Mouse (Mus musculus): ENCODE measurements around the gene Cdh1. TPM values are rescaled to one million over a fixed set of nuclear protein-coding genes. Genes with fewer than 3 reads are reported as not detected.

The Cdh1 gene
- polyA plus RNA-seq, 1 experiment from 2014 or later: 4.1 TPM

GRCm38 (mm10) chr8:106646153-106646552 is 43.0 kb downstream of the Cdh1 start:
- no peaks in the 10 kb centered on the region for H3K36me3 ChIP-seq
- H3K4me2 ChIP-seq: no peak overlapping the region
- no peak for ATAC-seq (ENCODE audit: low read depth)

GRCm38 (mm10) chr8:106646731-106647130 is 43.6 kb downstream of the Cdh1 start:
- no peak for ATAC-seq (ENCODE audit: low read depth)
- no peaks in the 10 kb centered on the region for H3K27me3 ChIP-seq
- no peaks in the 10 kb centered on the region for H3K4me1 ChIP-seq (replicated peaks)
- H3K9me3 ChIP-seq: no peaks in the 10 kb centered on the region
- no peak overlapping the region for H3K27ac ChIP-seq (replicated peaks)
- no peak overlapping the region for H3K9ac ChIP-seq
- no peak overlapping the region for H3K4me2 ChIP-seq
- 85% methylated on average over 5 of the region's 5 CpGs for WGBS
- H3K4me3 ChIP-seq: no peak overlapping the region
- H3K36me3 ChIP-seq: no peaks in the 10 kb centered on the region

More at GRCm38 (mm10) chr8:106646153-106646552, 43.0 kb downstream of the Cdh1 start:
- H3K27me3 ChIP-seq: no peaks in the 10 kb centered on the region
- H3K27ac ChIP-seq (replicated peaks): no peak overlapping the region
- H3K9me3 ChIP-seq: no peaks in the 10 kb centered on the region
- H3K4me1 ChIP-seq (replicated peaks): no peaks in the 10 kb centered on the region
- no peak overlapping the region for H3K4me3 ChIP-seq
- H3K9ac ChIP-seq: no peak overlapping the region
- WGBS: 95% methylated on average over 2 of the region's 2 CpGs

DNA sequence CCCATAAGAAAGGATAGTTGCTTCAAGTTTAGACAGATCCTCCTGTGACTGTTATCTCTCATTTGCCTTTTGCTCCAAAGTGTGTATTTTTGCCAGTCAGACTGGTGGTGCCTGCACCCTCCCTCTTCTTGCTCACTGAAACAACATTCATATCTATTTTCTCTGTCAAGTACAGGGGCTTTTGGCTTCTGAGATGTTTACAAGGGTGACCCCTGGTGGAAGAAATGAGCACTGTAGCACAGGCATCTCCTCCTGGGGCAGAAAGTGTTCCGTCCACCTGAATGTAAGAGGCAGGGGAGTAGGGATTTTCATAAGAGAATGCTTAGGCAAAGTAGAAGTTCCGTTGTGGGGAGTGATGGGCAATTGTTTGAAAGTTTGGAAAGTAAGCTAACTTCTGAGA is 44.2 kb downstream of the Cdh1 start:
- H3K27me3 ChIP-seq: no peaks in the 10 kb centered on the region
- no peak overlapping the region for H3K27ac ChIP-seq (replicated peaks)
- H3K9ac ChIP-seq: no peak overlapping the region
- H3K9me3 ChIP-seq: no peaks in the 10 kb centered on the region
- H3K4me3 ChIP-seq: no peak overlapping the region
- ATAC-seq (ENCODE audit: low read depth): no peak
- WGBS: 48% methylated on average over 2 of the region's 2 CpGs
- H3K4me2 ChIP-seq: no peak overlapping the region
- H3K36me3 ChIP-seq: no peaks in the 10 kb centered on the region
- no peaks in the 10 kb centered on the region for H3K4me1 ChIP-seq (replicated peaks)

DNA sequence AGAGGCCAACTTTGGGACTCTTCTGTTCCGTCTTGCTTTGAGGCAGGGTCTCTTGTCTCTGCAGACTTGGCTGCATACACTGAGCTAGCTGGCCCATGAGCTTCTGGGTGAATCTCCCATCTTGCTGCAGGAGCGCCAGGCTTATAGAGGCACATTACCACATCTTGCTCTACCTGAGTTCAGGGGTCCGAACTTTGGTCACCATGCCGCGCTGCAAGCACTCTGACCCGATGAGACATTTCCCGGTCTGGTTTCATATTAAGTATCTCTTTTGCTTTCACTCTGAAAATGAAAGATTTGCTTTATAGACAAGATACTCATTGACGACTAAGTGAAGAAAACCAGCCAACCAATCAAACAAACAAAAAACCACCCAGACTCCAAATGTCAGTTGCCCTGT is 45.3 kb downstream of the Cdh1 start:
- Histone ChIP-seq H3K9ac (no peak overlapping the region), H3K4me2 (no peak overlapping the region), H3K27ac (replicated peaks) (no peak overlapping the region), H3K4me1 (replicated peaks) (no peaks in the 10 kb centered on the region), H3K4me3 (no peak overlapping the region), H3K9me3 (no peaks in the 10 kb centered on the region), H3K36me3 (no peaks in the 10 kb centered on the region), H3K27me3 (no peaks in the 10 kb centered on the region)
- ATAC-seq (ENCODE audit: low read depth): no peak
- 92% methylated on average over 8 of the region's 8 CpGs for WGBS

- Histone ChIP-seq H3K9ac (no peak overlapping the region), H3K36me3 (no peaks in the 10 kb centered on the region), H3K9me3 (no peaks in the 10 kb centered on the region), H3K4me1 (replicated peaks) (no peaks in the 10 kb centered on the region), H3K27me3 (no peaks in the 10 kb centered on the region), H3K27ac (replicated peaks) (no peak overlapping the region), H3K4me2 (no peak overlapping the region), H3K4me3 (no peak overlapping the region)
- no peak for ATAC-seq (ENCODE audit: low read depth)
- 84% methylated on average over 3 of the region's 3 CpGs for WGBS
Measured at GRCm38 (mm10) chr8:106651994-106652393, 48.8 kb downstream of the Cdh1 start.

GRCm38 (mm10) chr8:106656046-106656445 is 52.9 kb downstream of the Cdh1 start:
- Histone ChIP-seq H3K36me3 (no peaks in the 10 kb centered on the region), H3K4me1 (replicated peaks) (no peaks in the 10 kb centered on the region), H3K9ac (no peak overlapping the region), H3K27me3 (no peaks in the 10 kb centered on the region), H3K27ac (replicated peaks) (no peak overlapping the region), H3K9me3 (no peaks in the 10 kb centered on the region), H3K4me3 (no peak overlapping the region), H3K4me2 (no peak overlapping the region)
- no peak for ATAC-seq (ENCODE audit: low read depth)

GRCm38 (mm10) chr8:106672786-106673185 is 69.6 kb downstream of the Cdh1 start:
- Histone ChIP-seq H3K9ac (no peak overlapping the region), H3K4me1 (replicated peaks) (0 out of 2 replicates have a peak, but pooled peaks cover 6% of the 10 kb centered on the region), H3K27me3 (no peaks in the 10 kb centered on the region), H3K27ac (replicated peaks) (no peak overlapping the region), H3K9me3 (no peaks in the 10 kb centered on the region), H3K36me3 (no peaks in the 10 kb centered on the region), H3K4me3 (no peak overlapping the region), H3K4me2 (no peak overlapping the region)
- 56% methylated on average over 2 of the region's 2 CpGs for WGBS
- ATAC-seq (ENCODE audit: low read depth): no peak

- ATAC-seq (ENCODE audit: low read depth): no peak
- Histone ChIP-seq H3K9ac (no peak overlapping the region), H3K9me3 (no peaks in the 10 kb centered on the region), H3K4me2 (no peak overlapping the region), H3K4me3 (no peak overlapping the region), H3K27me3 (no peaks in the 10 kb centered on the region), H3K4me1 (replicated peaks) (0 out of 2 replicates have a peak, but pooled peaks cover 6% of the 10 kb centered on the region), H3K27ac (replicated peaks) (no peak overlapping the region), H3K36me3 (no peaks in the 10 kb centered on the region)
- WGBS: 98% methylated on average over 15 of the region's 15 CpGs
Measured at GRCm38 (mm10) chr8:106674318-106674717, 71.2 kb downstream of the Cdh1 start.

DNA sequence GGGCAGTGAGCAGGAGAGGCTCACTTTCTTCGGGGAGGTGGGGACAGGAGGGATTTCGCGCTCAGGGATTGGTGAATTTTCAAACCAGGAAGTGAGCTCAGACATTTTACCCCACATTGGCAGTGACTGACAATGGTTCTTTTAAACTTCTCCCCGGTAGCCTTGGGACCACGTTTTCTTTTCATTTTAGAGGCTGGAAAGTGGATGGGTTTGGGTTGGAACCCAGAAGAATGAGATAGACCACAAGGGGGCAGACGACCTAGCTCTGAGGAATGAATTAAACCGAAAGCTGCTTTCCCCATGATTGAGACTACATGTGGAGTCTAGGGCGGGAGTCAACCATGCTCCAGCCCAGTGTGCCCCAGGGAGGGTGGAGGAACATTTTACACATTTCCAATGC is 71.7 kb downstream of the Cdh1 start:
- Histone ChIP-seq H3K4me3 (no peak overlapping the region), H3K4me2 (no peak overlapping the region), H3K9ac (no peak overlapping the region), H3K27ac (replicated peaks) (no peak overlapping the region), H3K4me1 (replicated peaks) (0 out of 2 replicates have a peak, but pooled peaks cover 6% of the 10 kb centered on the region), H3K9me3 (no peaks in the 10 kb centered on the region), H3K27me3 (no peaks in the 10 kb centered on the region), H3K36me3 (no peaks in the 10 kb centered on the region)
- 80% methylated on average over 8 of the region's 8 CpGs for WGBS
- ATAC-seq (ENCODE audit: low read depth): no peak

DNA sequence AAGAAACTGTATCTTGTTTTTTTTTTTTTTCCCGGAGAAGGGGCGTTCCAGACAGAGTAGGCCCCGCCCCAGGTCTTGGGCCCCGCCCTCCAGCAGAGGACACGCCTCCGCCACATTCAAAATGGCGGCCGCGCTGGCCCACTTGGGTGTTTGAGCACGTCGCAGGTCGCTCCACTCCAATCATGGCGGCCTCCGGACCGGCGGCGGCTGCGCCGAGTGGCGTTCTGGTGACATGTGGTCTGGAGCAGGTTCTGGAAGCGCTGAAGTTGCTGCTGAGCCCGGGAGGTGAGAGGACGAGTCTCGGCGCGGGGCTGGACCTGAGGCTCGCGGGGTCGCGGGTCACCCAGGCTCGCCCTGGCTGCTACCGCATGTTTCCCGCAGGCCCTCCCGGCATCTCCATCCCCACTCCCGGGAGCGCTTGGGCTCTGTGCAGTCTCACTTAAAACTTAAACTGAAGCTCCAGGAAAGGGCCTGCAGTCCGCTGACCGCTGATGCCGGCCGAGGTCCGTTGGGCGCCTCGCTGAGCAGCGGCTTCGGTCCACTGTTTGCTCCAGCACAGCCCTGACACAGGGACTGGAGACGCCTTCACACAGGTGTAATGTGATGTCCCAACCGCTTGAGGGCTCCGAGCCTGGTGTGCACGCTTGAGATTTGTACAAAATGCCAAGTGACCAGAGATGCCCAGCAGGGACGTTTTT is 80.0 kb downstream of the Cdh1 start, which contains the start of gene Tango6:
Gene Tango6 (plus strand): TSS at position 98 of the 698 bp plus-strand sequence.
- no peaks in the 10 kb centered on the region for H3K27me3 ChIP-seq
- no peaks in the 10 kb centered on the region for H3K9me3 ChIP-seq
- 0% methylated on average over 50 of the region's 50 CpGs for WGBS
- peak; percentile 98 for ATAC-seq (ENCODE audit: low read depth)
- peak within 1 kb of the TSS; percentile 94 for H3K27ac ChIP-seq (replicated peaks)
- H3K4me3 ChIP-seq: peak within 1 kb of the TSS; percentile 77
- peak within 1 kb of the TSS; percentile 82 for H3K9ac ChIP-seq
- no peaks in the 10 kb centered on the region for H3K36me3 ChIP-seq
- H3K4me2 ChIP-seq: peak within 1 kb of the TSS; percentile 58
- peaks cover 3% of the 10 kb centered on the region; the same call in 1 of the 2 replicates for H3K4me1 ChIP-seq (replicated peaks)

GRCm38 (mm10) chr8:106684387-106684786 is 81.2 kb downstream of the Cdh1 start:
- Histone ChIP-seq H3K27ac (replicated peaks) (no peak overlapping the region), H3K4me2 (no peak overlapping the region), H3K9me3 (no peaks in the 10 kb centered on the region), H3K4me1 (replicated peaks) (peaks cover 3% of the 10 kb centered on the region; the same call in 1 of the 2 replicates), H3K27me3 (no peaks in the 10 kb centered on the region), H3K36me3 (no peaks in the 10 kb centered on the region), H3K4me3 (no peak overlapping the region), H3K9ac (no peak overlapping the region)
- WGBS: 92% methylated on average over 4 of the region's 4 CpGs
- no peak for ATAC-seq (ENCODE audit: low read depth)

- peak; percentile 52; the same call in 1 of the 2 replicates for ATAC-seq (ENCODE audit: low read depth)
- Histone ChIP-seq H3K9ac (no peak overlapping the region), H3K36me3 (no peaks in the 10 kb centered on the region), H3K27me3 (no peaks in the 10 kb centered on the region), H3K4me1 (replicated peaks) (peaks cover 3% of the 10 kb centered on the region; the same call in 1 of the 2 replicates), H3K4me2 (no peak overlapping the region), H3K9me3 (no peaks in the 10 kb centered on the region), H3K4me3 (no peak overlapping the region), H3K27ac (replicated peaks) (no peak overlapping the region)
- WGBS: 2% methylated on average over 4 of the region's 4 CpGs
Measured at GRCm38 (mm10) chr8:106687479-106687878, 84.3 kb downstream of the Cdh1 start.
